Mouse (Mus musculus) thymus, adult 2 months (tissue): Measurements from ENCODE around the gene Gabpb2. TPM values are rescaled to one million over a fixed set of nuclear protein-coding genes. Genes with fewer than 3 reads are reported as not detected.

Experiments
- DNase-seq: peaks from one replicate; pipeline ENCODE4 v3.0.0; 2021
- H3K27ac ChIP-seq: fragments of 200-500 bp; 2 replicates; pipeline ENCODE4 v1.5.1; 2012; ENCODE audit warnings: low read length, control low read depth; ENCODE audit not compliant: control insufficient read depth, insufficient read depth
- H3K27me3 ChIP-seq: fragments of 200-500 bp; 2 replicates; pipeline ENCODE4 v1.6.1; 2012; ENCODE audit warnings: mild to moderate bottlenecking, low read length, moderate library complexity, mixed read lengths; ENCODE audit not compliant: control insufficient read depth, insufficient read depth
- H3K36me3 ChIP-seq: fragments of 200-500 bp; 2 replicates; pipeline ENCODE4 v1.6.1; 2012; ENCODE audit warnings: mild to moderate bottlenecking, low read length, moderate library complexity; ENCODE audit not compliant: control insufficient read depth, insufficient read depth
- H3K4me1 ChIP-seq: fragments of 200-500 bp; replicated peaks from 2 replicates; pipeline ENCODE4 v1.6.1; 2012; ENCODE audit warnings: low read length; ENCODE audit not compliant: control insufficient read depth, insufficient read depth
- H3K4me3 ChIP-seq: fragments of 200-500 bp; 2 replicates; pipeline ENCODE4 v1.5.1; 2012; ENCODE audit warnings: mild to moderate bottlenecking, low read length, control low read depth, moderate library complexity; ENCODE audit not compliant: control insufficient read depth, insufficient read depth
- CTCF ChIP-seq: fragments of 200-500 bp; IDR thresholded peaks from 2 replicates; pipeline ENCODE4 v1.5.1; 2012; ENCODE audit warnings: mild to moderate bottlenecking, control low read depth, low read length, moderate library complexity, borderline replicate concordance; ENCODE audit not compliant: control insufficient read depth, poor library complexity, insufficient read depth; ENCODE audit errors: extremely low read depth
- POLR2A ChIP-seq: fragments of 200-500 bp; IDR thresholded peaks from 2 replicates; pipeline ENCODE4 v1.6.1; 2012; ENCODE audit warnings: mild to moderate bottlenecking, low read length, control low read depth, moderate library complexity; ENCODE audit not compliant: control insufficient read depth, poor library complexity, insufficient read depth; ENCODE audit errors: extremely low read depth
- WGBS: fragments of 180-500 bp; shearing (Covaris S2); methylation state at CpG from one replicate; pipeline ENCODE4 v1.1.7; 2018; 5-methylcytosine and 5-hydroxymethylcytosine counted together
- polyA plus RNA-seq: library from polyadenylated mRNA; depleted of rRNA; stranded (reverse); fragments of >200 nt; gene quantifications from 2 replicates; pipeline ENCODE4 v1.2.3, GENCODE M21; 2012

Gabpb2 gene
- polyA plus RNA-seq, 1 experiment, result 41.7 TPM

DNA sequence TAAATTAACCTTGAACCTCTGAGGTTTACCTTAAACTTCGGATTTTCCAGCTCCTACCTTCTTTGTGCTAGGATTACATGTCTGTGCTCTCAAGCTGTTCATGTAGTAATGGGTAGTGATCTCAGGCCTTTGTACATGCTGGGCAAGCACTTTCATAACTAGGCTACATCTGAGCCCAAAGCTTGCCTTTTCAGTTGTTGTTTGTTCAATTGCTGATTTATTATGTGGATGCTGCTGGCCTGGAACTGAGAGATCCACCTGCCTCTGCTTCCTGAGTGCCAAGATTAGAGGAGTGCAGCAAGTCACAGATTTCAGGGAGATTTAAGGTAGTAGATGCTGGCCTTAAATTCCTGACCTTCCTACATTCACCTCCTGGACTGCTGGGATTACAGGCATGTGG is 18.6 kb downstream of the Gabpb2 start:
- WGBS, result 100% methylated on average over 1 of the region's 1 CpGs
- Histone ChIP-seq H3K27me3 (no peaks in the 10 kb centered on the region), H3K4me3 (no peak overlapping the region), H3K36me3 (peaks cover 92% of the 10 kb centered on the region), H3K4me1 (no peaks in the 10 kb centered on the region), H3K27ac (no peak overlapping the region)
- DNase-seq, result no peak
- no peak for TF ChIP-seq POLR2A

DNA sequence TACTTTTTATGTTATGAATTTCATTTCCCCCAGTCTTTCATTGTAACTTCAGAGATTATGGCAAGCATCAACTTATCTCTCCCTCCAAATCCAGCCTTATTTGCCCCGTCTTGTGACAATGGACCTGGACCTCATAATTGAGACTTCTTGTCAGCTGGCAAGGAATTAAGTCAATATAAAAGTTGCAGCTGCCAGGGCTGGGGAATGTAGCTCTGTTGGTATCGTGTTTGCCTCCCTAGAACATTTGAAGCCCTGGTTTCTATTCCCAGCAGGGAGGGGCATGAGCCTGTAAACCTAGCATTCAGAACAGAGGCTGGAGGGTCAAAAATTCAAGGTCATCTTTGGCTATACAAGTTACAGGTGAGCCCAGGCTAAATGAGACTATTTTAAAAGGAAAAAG is 21.9 kb downstream of the Gabpb2 start:
- Histone ChIP-seq H3K36me3 (peaks cover 66% of the 10 kb centered on the region), H3K27me3 (no peaks in the 10 kb centered on the region), H3K27ac (no peak overlapping the region), H3K4me3 (no peak overlapping the region), H3K4me1 (no peaks in the 10 kb centered on the region)
- 100% methylated on average over 2 of the region's 2 CpGs for WGBS
- DNase-seq, result no peak
- TF ChIP-seq POLR2A (no peak), CTCF (no peak)

- no peaks in the 10 kb centered on the region for H3K4me1 ChIP-seq
- no peak for DNase-seq
- no peak overlapping the region for H3K4me3 ChIP-seq
- peaks cover 63% of the 10 kb centered on the region for H3K36me3 ChIP-seq
- H3K27me3 ChIP-seq, result no peaks in the 10 kb centered on the region
- H3K27ac ChIP-seq, result no peak overlapping the region
- TF ChIP-seq CTCF (no peak), POLR2A (no peak)
- 90% methylated on average over 6 of the region's 6 CpGs for WGBS
Observed at GRCm38 (mm10) chr3:95194721-95195135, 23.0 kb downstream of the Gabpb2 start.

GRCm38 (mm10) chr3:95186888-95187287 is 30.8 kb downstream of the Gabpb2 start:
- no peak overlapping the region for H3K27ac ChIP-seq
- peaks cover 11% of the 10 kb centered on the region for H3K4me1 ChIP-seq
- H3K36me3 ChIP-seq, result peaks cover 56% of the 10 kb centered on the region
- H3K27me3 ChIP-seq, result no peaks in the 10 kb centered on the region
- WGBS, result 97% methylated on average over 6 of the region's 6 CpGs
- no peak for DNase-seq
- TF ChIP-seq POLR2A (no peak), CTCF (no peak)
- no peak overlapping the region for H3K4me3 ChIP-seq

DNA sequence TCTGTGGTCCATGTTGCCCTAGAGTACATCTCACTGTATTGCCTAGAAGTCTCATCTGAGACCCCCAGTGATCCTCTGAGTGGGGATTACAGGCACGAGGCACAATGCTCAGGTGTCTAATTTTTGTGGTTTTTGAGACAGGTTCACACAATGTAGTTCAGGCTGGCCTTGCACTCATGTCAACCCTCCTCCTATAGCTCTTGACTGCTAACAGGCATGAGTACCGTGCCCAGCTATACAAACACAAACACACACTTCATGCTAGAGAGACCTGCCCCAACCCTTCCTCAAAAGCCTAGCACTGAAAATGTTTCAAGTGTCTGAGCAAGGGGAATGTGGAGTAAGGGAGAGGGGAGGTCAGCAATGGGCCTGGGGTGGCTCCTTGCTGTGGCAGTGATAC is 31.6 kb downstream of the Gabpb2 start:
- H3K36me3 ChIP-seq, result peaks cover 56% of the 10 kb centered on the region

DNA sequence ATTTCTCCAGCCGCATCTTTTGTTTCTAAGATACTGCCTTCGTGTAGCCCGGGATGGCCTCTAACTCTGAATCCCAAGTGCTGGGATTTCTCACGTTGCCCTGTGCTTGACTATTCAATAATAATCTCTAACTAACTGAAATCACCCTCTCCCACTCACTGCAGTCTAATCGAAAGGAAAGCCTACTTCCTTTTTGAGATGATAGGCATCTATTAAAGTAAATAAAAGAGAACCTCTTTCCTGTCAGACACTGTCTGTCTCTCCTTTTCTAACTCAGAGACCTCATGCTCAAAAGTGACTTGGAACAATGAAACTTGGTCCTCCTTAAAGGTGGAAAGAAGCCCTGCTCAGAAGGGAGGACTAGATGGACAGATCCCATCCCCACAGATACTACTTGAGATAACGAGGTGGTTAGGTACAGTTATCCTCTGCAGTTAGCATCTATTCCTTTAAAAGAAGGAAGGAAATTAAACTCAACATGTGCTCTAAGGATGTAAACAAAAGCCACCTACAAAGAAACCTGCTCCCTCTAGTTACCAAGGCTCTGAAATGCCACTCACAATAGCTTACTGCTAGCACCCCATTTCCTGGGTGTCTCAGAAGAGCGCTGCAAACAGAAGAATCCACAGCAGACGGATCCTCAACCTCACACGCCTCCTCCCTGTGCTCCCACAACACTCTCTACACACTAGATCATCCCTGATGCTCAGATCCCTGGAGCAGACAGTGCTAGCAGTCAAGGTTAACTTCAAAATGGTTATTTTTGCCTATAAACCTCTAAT is 32.7 kb downstream of the Gabpb2 start:
- Histone ChIP-seq H3K36me3 (peaks cover 52% of the 10 kb centered on the region), H3K4me3 (no peak overlapping the region), H3K27me3 (no peaks in the 10 kb centered on the region), H3K27ac (no peak overlapping the region), H3K4me1 (peaks cover 11% of the 10 kb centered on the region)
- WGBS, result 46% methylated on average over 9 of the region's 9 CpGs
- DNase-seq, result no peak
- no peak for TF ChIP-seq CTCF
- TF ChIP-seq POLR2A, result no peak

More for the DNA sequence above, 31.6 kb downstream of the Gabpb2 start:
- Histone ChIP-seq H3K27ac (no peak overlapping the region), H3K27me3 (no peaks in the 10 kb centered on the region), H3K4me3 (no peak overlapping the region), H3K4me1 (peaks cover 11% of the 10 kb centered on the region)
- no peak for TF ChIP-seq POLR2A
- no peak for TF ChIP-seq CTCF
- whole genome bisulfite sequencing, result 82% methylated on average over 2 of the region's 2 CpGs
- DNase-seq, result no peak
